Mouse (Mus musculus) embryonic fibroblast, embryonic 13.5 days (primary cell): ENCODE results near the gene Urb1. TPM values are rescaled to one million over a fixed set of nuclear protein-coding genes. Genes with fewer than 3 reads are reported as not detected.
A peak's percentile ranks its signal among the peaks of the same experiment; 100 is the strongest.

Experiments
- H3K27ac ChIP-seq: 2 replicates; pipeline ENCODE4 v1.5.1; 2012; ENCODE audit warnings: low read length, control low read depth, inconsistent platforms; ENCODE audit not compliant: insufficient read depth
- H3K4me1 ChIP-seq: 2 replicates; pipeline ENCODE4 v1.6.1; 2011; ENCODE audit warnings: low read length; ENCODE audit not compliant: control insufficient read depth, insufficient read depth
- H3K4me3 ChIP-seq: 2 replicates; pipeline ENCODE4 v1.5.1; 2011; ENCODE audit warnings: mild to moderate bottlenecking, control low read depth, low read length; ENCODE audit not compliant: insufficient read depth
- CTCF ChIP-seq: IDR thresholded peaks from 2 replicates; pipeline ENCODE4 v1.5.1; 2011; ENCODE audit warnings: mild to moderate bottlenecking, control low read depth, low read length, moderate library complexity, borderline replicate concordance; ENCODE audit not compliant: insufficient read depth
- POLR2A ChIP-seq: IDR thresholded peaks from 2 replicates; pipeline ENCODE4 v1.6.1; 2011; ENCODE audit warnings: low read depth, mild to moderate bottlenecking, control low read depth, low read length, moderate library complexity
- polyA plus RNA-seq: library from polyadenylated mRNA; stranded (reverse); fragments of >200 nt; gene quantifications from 2 replicates; pipeline ENCODE4 v1.2.4, GENCODE M21; 2011; ENCODE audit warnings: low read depth; ENCODE audit not compliant: missing spikeins, insufficient read length

Urb1 gene
- polyA plus RNA-seq, 1 experiment, result 6.2 TPM

GRCm38 (mm10) chr16:90842164-90842563, 32.0 kb upstream of the Urb1 start:
- TF ChIP-seq CTCF, result no peak
- TF ChIP-seq POLR2A, result no peak
- Histone ChIP-seq H3K4me3 (no peak overlapping the region), H3K27ac (no peak overlapping the region), H3K4me1 (peaks cover 6% of the 10 kb centered on the region)

- Histone ChIP-seq H3K4me3 (no peak overlapping the region), H3K27ac (no peak overlapping the region), H3K4me1 (no peaks in the 10 kb centered on the region)
- no peak for TF ChIP-seq POLR2A
- no peak for TF ChIP-seq CTCF
These were observed 27.2 kb upstream of the Urb1 start for GRCm38 (mm10) chr16:90837431-90837830.

GRCm38 (mm10) chr16:90833041-90833791, 23.0 kb upstream of the Urb1 start:
- no peak for TF ChIP-seq CTCF
- no peak for TF ChIP-seq POLR2A
- no peak overlapping the region for H3K4me3 ChIP-seq
- H3K4me1 ChIP-seq, result no peaks in the 10 kb centered on the region
- no peak overlapping the region for H3K27ac ChIP-seq

GRCm38 (mm10) chr16:90832495-90832894, 22.3 kb upstream of the Urb1 start:
- TF ChIP-seq CTCF (no peak), POLR2A (no peak)
- Histone ChIP-seq H3K4me3 (0 out of 2 replicates have a peak overlapping the region, but pooled peaks have one; percentile 45), H3K27ac (no peak overlapping the region), H3K4me1 (no peaks in the 10 kb centered on the region)

GRCm38 (mm10) chr16:90831676-90832075, 21.5 kb upstream of the Urb1 start:
- Histone ChIP-seq H3K4me1 (no peaks in the 10 kb centered on the region), H3K4me3 (peak overlapping the region; percentile 45), H3K27ac (no peak overlapping the region)
- TF ChIP-seq CTCF, result no peak
- no peak for TF ChIP-seq POLR2A

GRCm38 (mm10) chr16:90830686-90831439, 20.6 kb upstream of the Urb1 start:
- no peak overlapping the region for H3K27ac ChIP-seq
- peak overlapping the region; percentile 45 for H3K4me3 ChIP-seq
- TF ChIP-seq POLR2A (no peak), CTCF (no peak)
- H3K4me1 ChIP-seq, result no peaks in the 10 kb centered on the region

GRCm38 (mm10) chr16:90829894-90830685, 19.9 kb upstream of the Urb1 start:
- no peak overlapping the region for H3K27ac ChIP-seq

GRCm38 (mm10) chr16:90829136-90829535, 18.9 kb upstream of the Urb1 start:
- Histone ChIP-seq H3K4me3 (no peak overlapping the region), H3K27ac (no peak overlapping the region), H3K4me1 (no peaks in the 10 kb centered on the region)
- TF ChIP-seq CTCF (no peak), POLR2A (no peak)

More at GRCm38 (mm10) chr16:90829894-90830685, 19.9 kb upstream of the Urb1 start:
- Histone ChIP-seq H3K4me3 (peak overlapping the region; percentile 45), H3K4me1 (no peaks in the 10 kb centered on the region)
- TF ChIP-seq POLR2A (peak; percentile 11; the same call in 1 of the 2 replicates), CTCF (peak; percentile 36; the same call in 1 of the 2 replicates)

GRCm38 (mm10) chr16:90827498-90827897, 17.3 kb upstream of the Urb1 start:
- TF ChIP-seq POLR2A (no peak), CTCF (no peak)
- Histone ChIP-seq H3K4me3 (no peak overlapping the region), H3K4me1 (no peaks in the 10 kb centered on the region), H3K27ac (no peak overlapping the region)
